8 mouse cellular contexts compared by ENCODE assay signal in genomic region chr16:58669917-58670630, GRCm38 (mm10). TPM values are rescaled to one million over a fixed set of nuclear protein-coding genes. Genes with fewer than 3 reads are reported as not detected.
DNase-seq lines count a peak whose midpoint lies in the region; ATAC-seq lines count a peak whose summit lies in the region.

Cpox (plus strand) TSS chr16:58670292.

- peaks cover 7% of the 10 kb centered on the region for H3K4me1 ChIP-seq in intestine, embryonic 14.5 days (replicated peaks; ENCODE audit: control insufficient read depth, insufficient read depth, low read length)

- H3K27me3 ChIP-seq in intestine, embryonic 14.5 days (replicated peaks; ENCODE audit: control insufficient read depth, insufficient read depth, low read length): no peaks in the 10 kb centered on the region

- H3K9me3 ChIP-seq in intestine, embryonic 14.5 days (ENCODE audit: control insufficient read depth, low read length): no peaks in the 10 kb centered on the region

- intact Hi-C loops in left cerebral cortex, postnatal 14 days (cut with DNase I): loop anchor here (2.0 to 10.0 kb wide), 3 partner anchors 59 to 375 kb away; no protein-coding TSS in a partner anchor

- WGBS in intestine, embryonic 14.5 days: under 1% methylated on average over 35 of the region's 51 CpGs

- peak; percentile 98 for ATAC-seq in intestine, embryonic 14.5 days (replicated peaks; ENCODE audit: low FRiP score, low TSS enrichment, low read depth)

- H3K27ac ChIP-seq in intestine, embryonic 14.5 days (ENCODE audit: low read depth): peak within 1 kb of the TSS; percentile 79

- peak; percentile 88 to 95 for DNase-seq in adrenal gland, adult (ENCODE audit: inconsistent age in 2 of 2, low spot score in 1 of 2)
- DNase-seq in embryo, embryonic 10.5 days (ENCODE audit: low spot score): peak; percentile 89
- peak; percentile 74 for DNase-seq in gastrocnemius, postnatal 25 days
- peak; percentile 91 for DNase-seq in intestine, embryonic 14.5 days (ENCODE audit: low spot score)
- peak; percentile 68 to 76 for DNase-seq in left cerebral cortex, postnatal 14 days (ENCODE audit: low spot score in 2 of 2)
- DNase-seq in mesoderm, embryonic 11.5 days (ENCODE audit: low read depth, low spot score): peak; percentile 85
- DNase-seq in right cerebral cortex, postnatal 36 days (ENCODE audit: low spot score in 2 of 2): peak; percentile 80 to 81
- DNase-seq in yolk sac, embryonic 10.5 days (ENCODE audit: low spot score): peak; percentile 91

- peak within 1 kb of the TSS; percentile 88 for H3K4me3 ChIP-seq in intestine, embryonic 14.5 days (ENCODE audit: low read depth, low read length)

- H3K4me2 ChIP-seq in intestine, embryonic 14.5 days (ENCODE audit: low read length): peak within 1 kb of the TSS; percentile 74

- H3K36me3 ChIP-seq in intestine, embryonic 14.5 days (ENCODE audit: control insufficient read depth, insufficient read depth, low read length): peaks cover 21% of the 10 kb centered on the region

- H3K9ac ChIP-seq in intestine, embryonic 14.5 days (ENCODE audit: low read length): peak within 1 kb of the TSS; percentile 76

RNA-seq across cellular contexts. Expression of gene Cpox, which starts in this region (rescaled TPM):
- total RNA-seq in gastrocnemius, postnatal 25 days (2021): 10 to 100 TPM; 18.9 to 21.6 TPM
- 29.5 and 32.4 TPM in 2 replicates for polyA plus RNA-seq in intestine, embryonic 14.5 days (2014; fragmentation: Nextera tagmentation; extraction: Ambion mirVana)
- total RNA-seq in left cerebral cortex, postnatal 14 days (2021): 10 to 100 TPM; 33.7 to 35.5 TPM

Comparison
In these comparisons a context has a peak if more than half of its experiments do, and no peak if none do; other contexts are left out.
1. Peak in every context shown above with its lines: DNase-seq, ATAC-seq, H3K4me3 ChIP-seq and H3K27ac ChIP-seq.